Mouse (Mus musculus): ENCODE measurements around the gene Tnk2.

GRCm38 (mm10) chr16:32678812-32679211 lies 35.1 kb downstream of the Tnk2 start:
- no peak for TF ChIP-seq CTCF (IDR thresholded peaks at IDR 0.05; ENCODE audit: extremely low read depth, insufficient read depth, low read length)
- no peak for TF ChIP-seq POLR2A (IDR thresholded peaks at IDR 0.05; ENCODE audit: extremely low read depth, insufficient read depth, low read length)

Measured in cortical plate, adult 2 months (tissue).